Mouse (Mus musculus) thymus, postnatal 36 days (tissue): ENCODE results near the gene Gas7.

Source experiments
- DNase-seq, 2 experiments: peaks; one replicate each; pipeline ENCODE4 v3.0.0; 2022; ENCODE audit warnings: mixed read lengths in 2 of 2

The Gas7 gene

DNA sequence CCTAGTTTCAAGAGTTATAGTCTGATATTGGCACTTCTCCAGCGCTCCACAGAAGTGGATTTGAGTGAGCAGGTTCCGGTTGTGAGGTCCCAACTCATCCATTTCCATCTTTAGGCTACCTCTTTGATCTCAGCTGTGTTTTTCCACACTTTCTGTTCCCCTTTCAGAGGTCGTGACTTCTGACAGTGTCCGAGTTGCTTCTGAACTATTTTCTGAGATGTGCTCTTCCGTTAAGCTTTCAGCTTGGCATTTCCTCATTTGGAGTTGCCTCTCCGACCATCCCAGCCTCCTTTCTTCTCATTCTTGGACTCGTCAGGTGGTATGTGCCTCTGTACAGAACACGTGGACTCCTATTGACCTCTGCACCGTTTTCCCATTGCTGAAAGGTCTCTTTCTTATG lies 123.9 kb downstream of the Gas7 start:
- DNase-seq = no peak

GRCm38 (mm10) chr11:67581549-67581948 lies 126.3 kb downstream of the Gas7 start:
- no peak for DNase-seq

- DNase-seq = no peak
These were observed 127.3 kb downstream of the Gas7 start for GRCm38 (mm10) chr11:67582570-67582969.

- no peak for DNase-seq
These were observed 129.8 kb downstream of the Gas7 start for GRCm38 (mm10) chr11:67585016-67585415.

- no peak for DNase-seq
These were observed 130.4 kb downstream of the Gas7 start for GRCm38 (mm10) chr11:67585629-67586028.

DNA sequence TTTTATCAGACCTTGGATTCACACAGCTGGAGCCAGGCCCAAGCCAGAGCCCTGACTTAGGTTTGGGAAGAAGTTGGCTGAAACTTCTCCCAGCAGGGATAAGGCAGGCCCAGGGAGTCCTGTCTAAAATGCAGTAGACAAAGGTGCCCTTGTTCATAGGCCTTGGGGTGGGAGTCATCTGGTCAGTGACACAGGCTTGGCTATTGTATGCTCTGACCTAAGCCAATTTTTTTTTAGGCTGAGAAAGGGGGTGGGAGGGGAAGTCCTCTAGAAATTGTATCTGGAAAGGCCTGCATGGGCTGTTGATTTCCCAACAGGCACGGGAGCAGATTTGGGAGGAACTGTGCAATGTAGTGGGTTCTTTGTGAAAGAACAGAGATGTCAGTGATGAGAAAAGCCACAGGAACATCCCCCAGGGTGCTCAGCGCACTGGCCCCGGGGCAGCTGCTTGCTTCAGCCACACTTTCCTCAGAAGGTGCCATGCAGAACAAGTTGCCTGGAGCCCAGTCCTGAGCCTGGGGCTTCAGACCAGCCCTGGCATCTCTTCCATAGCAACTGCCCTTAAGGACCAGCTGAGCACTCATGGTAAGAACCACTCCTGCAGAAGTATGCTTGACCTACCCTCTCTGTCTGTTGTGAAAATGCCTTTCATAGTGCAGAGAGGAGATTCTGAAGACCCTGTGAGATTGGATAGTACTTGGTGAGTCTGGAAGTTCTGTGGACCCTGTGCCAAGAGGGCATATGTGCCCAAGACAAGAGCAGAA lies 131.2 kb downstream of the Gas7 start:
- no peak for DNase-seq

DNA sequence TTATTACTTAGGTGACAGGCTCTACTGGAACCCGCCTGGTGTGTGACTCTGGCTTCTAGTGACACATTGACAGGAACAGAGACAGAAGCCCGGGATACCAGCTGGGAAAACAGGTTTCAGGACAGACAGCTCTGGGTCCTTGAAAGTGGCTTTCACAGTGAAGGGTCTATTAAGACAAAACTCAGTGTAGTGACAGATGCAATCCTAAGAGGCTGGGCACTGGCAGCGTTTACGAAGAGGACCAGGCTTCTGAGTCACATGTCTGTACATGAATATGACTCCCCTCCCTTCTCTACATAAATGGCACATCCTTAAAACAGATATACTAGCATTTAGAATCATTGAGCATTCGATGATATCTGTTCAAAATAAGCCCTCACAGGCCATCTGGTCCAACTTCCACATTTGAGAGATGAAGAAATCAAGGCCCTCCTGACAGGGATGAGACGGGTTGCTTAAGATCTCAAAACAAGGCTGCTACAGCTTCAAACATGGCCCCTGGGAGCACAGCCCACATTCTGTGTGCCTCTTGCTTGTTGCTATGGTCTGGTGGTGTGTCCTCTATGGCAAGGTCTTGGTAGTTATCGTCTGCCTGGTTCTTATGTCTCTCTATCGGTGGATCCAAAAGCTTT lies 133.1 kb downstream of the Gas7 start:
- no peak for DNase-seq

- DNase-seq = peak; percentile 14 to 18
These were observed 133.6 kb downstream of the Gas7 start for GRCm38 (mm10) chr11:67588828-67589314.

- no peak for DNase-seq
These were observed 141.0 kb downstream of the Gas7 start for GRCm38 (mm10) chr11:67596233-67596632.

- no peak for DNase-seq
These were observed 141.6 kb downstream of the Gas7 start for GRCm38 (mm10) chr11:67596856-67597255.

- DNase-seq = no peak
These were observed 142.2 kb downstream of the Gas7 start for GRCm38 (mm10) chr11:67597388-67597787.

DNA sequence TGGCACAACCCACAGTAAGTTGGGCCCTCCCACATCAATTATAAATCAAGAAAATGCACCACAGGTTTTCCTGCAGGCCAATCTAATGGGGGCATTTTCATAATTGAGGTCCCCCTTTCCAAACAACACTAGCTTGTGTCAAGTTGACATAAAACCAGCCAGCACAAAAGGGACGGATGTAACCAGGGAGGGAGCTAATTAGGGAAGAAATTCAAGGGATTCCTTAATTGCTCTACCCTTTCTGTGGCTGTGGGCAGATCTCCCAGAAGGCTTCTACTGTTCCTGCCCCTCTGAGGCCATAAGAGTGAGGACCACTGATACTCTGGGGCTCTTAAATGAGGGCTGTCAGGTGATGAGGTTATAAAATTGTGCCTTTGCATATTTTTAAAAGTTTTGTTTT lies 143.9 kb downstream of the Gas7 start:
- no peak for DNase-seq

- DNase-seq = no peak
These were observed 145.6 kb downstream of the Gas7 start for GRCm38 (mm10) chr11:67600710-67601430.

DNA sequence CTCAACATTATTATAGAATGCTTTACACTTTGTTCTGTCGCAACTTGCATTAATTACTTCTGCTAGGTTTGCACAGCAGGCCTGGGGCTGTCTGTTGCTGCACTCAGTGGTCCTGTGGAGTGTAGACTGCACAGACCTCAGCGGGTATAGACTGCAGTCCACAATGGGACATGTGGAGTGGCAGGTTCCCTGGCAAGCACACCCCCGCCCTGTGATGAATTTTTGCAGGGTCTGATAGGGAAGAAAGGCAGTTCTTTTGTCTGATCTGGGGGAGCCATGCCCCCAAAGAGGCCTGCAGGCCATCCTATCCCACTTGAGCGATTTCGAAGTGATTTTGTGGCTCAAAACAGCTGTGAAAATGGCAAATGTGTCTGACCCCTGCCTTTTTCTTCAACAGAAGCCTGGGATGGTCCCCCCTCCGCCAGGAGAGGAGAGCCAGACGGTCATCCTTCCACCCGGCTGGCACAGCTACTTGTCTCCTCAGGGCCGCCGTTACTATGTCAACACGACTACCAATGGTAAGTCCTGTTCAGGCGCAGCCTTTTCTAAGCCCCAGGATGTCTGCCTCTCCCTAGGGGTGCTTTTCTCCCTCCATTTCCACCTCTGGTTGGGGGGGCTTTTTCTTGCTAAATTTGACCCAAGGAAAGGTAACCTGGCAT lies 147.6 kb downstream of the Gas7 start:
- no peak for DNase-seq

- peak in 1 of 2 experiments; percentile 6 for DNase-seq
These were observed 149.2 kb downstream of the Gas7 start for GRCm38 (mm10) chr11:67604481-67604880.

- DNase-seq = peak; percentile 6 to 8
These were observed 153.0 kb downstream of the Gas7 start for GRCm38 (mm10) chr11:67608114-67608683.

- DNase-seq = no peak
These were observed 157.1 kb downstream of the Gas7 start for GRCm38 (mm10) chr11:67612158-67612839.

- no peak for DNase-seq
These were observed 161.5 kb downstream of the Gas7 start for GRCm38 (mm10) chr11:67616557-67617239.

DNA sequence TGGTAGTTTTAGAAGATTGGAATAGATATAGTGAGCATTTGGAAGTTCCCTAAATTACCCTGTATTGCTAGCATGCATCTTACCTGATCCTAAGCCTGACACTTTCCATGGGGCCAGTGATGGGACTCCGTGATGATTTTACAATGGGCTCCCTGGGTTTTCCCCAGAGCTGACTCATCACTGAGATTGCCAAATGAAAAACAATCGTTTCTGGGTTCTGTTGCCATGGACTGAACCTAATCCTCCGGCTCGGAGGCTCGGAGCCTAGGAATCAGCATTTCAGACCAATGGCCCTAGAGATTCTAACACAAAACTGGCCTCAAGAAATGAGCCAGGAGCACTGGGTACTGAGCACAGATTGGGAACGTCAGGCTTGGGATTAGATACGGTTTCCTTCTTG lies 167.1 kb downstream of the Gas7 start:
- DNase-seq = no peak

DNA sequence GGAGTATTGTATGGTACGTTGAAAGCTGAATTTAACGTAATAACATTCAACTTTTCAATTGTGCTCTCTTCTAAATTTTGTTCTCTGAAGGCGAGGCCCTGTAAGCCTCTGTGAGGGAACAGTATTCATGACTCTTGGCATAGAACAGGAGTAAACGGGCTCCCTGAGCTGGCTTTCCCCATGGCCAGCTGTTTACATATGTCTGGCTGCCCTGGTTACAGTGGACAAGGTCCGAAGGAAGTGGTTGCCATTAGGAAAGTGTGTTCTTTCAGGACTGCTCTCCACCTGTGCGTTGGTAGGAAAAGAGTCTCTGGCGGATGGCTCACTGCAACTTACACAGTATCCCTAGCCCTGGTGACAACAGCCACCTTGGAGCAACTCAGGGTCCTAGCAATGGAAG lies 171.9 kb downstream of the Gas7 start:
- DNase-seq = no peak

DNA sequence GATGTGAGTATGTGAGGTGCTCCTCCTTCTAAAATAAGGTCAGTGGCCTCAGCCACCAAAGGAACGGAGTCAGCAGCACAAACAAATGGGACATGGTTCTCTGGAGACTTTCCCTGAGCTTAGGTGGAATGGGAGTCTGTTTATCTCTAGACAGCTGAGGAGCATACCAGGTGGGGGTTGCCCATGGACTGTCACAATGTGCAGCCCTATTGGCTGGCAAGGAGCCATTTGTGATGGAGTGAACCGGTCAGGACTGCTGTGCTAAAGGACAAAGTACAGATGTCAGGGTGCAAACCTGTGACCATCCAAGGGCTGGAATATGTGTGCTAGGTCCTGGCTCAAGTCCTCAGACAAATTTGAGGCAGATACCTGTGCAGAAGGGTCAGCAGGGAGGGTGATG lies 173.3 kb downstream of the Gas7 start:
- DNase-seq = no peak

DNA sequence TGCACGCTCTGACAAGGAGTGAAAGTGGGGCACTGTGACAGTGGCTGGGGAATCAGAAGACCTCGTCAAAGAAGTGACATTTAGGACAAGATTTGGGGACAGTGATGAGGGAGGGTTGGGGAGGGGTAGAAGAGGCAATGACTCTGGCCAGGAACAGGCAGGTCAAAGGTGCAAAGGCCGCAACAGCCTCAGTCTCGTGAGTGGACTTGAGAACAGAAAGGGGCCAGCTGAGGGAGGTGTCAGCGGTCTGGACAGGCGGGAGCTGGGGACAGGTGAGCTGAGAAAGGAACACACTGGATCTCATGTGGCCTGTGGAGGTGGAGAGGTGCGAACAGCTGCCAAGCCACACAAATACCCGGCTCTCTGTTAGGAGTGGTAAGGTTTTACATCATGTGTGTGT lies 177.7 kb downstream of the Gas7 start:
- no peak for DNase-seq
